Mouse (Mus musculus) 3134 (cell line): ENCODE measurements around the gene Ifi27l2a.

Experiments used
- DNase-seq: peaks from one replicate; pipeline ENCODE4 v3.0.0-alpha.2; 2011; ENCODE audit warnings: low spot score; ENCODE audit not compliant: insufficient read length; ENCODE audit errors: extremely low read depth

The Ifi27l2a gene

DNA sequence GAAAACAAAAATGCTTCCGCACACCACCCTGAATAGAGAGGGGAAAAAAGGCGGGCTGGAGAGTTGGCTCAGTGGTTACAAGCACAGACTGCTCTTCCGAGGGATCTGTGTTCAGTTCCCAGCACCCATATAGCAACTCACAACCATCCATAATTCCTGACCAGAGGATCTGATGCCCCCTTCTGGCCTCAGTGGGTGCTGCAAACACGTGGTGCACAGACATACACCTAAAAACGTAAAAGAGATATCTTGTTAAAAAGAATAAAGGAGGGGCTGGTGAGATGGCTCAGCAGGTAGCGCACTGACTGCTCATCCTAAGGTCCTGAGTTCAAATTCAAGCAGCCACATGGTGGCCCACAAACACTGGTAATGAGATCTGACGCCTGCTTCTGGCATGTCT is 16.8 kb downstream of the Ifi27l2a start:
- no peak for DNase-seq

DNA sequence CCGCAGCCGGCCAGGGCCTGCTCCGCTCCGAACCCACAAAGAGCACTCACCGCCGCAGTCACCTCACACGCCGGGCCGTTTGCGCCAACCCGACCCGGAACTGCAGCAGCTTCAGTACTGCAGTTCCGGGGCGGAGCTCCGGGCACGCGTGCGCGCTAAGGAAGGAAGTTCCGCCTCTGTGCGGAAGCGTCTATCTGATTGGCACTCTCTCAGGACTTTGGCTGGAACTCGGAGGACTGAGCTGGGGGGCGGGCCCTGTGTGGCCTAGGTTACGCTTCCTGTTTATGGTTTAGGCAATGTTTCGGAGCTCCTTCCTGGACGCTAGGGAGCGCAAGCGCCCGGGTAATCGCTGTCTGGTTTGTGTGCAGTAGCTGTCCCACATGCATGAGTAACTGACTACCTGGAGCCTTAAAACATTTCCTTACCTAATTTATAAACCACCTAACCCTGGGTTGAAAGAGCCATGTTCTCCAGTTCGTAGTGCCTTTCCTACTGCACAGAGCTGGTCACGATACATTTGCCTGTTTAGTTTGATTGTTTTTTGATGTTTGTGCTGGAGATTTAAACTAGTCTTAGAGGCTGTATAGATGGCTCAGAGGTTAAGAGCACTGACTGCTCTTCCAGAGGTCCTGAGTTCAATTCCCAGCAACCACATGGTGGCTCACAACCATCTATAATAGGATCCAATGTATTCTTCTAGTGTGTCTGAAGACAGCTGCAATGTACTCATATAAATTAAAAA is 17.6 kb downstream of the Ifi27l2a start, which contains the start of gene Ddx24:
TSS of gene Ddx24 (minus strand) at position 102 of the 742 bp plus-strand sequence.
- peak; percentile 93 for DNase-seq

- no peak for DNase-seq
Observed at GRCm38 (mm10) chr12:103425016-103425728, 18.3 kb downstream of the Ifi27l2a start.

DNA sequence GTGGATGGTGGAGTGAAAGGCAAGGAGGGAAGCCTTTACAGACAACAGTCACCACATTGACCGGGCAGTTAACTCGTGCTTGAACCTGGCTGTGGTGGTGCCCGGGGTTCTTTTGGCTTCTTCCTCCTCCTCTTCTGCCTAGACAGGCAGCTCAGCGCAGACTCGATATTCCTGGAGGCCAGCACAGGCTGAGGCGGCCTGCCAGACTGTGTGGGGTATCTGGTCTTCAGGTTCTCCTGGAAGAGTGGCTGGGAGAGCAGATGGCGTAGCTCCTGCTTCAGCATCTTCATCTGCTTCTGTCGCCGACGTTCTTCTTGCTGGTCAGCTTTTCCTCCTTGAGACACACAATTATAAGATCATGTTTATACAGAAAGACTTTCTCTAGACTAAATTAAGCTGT is 35.3 kb downstream of the Ifi27l2a start:
- DNase-seq = no peak

DNA sequence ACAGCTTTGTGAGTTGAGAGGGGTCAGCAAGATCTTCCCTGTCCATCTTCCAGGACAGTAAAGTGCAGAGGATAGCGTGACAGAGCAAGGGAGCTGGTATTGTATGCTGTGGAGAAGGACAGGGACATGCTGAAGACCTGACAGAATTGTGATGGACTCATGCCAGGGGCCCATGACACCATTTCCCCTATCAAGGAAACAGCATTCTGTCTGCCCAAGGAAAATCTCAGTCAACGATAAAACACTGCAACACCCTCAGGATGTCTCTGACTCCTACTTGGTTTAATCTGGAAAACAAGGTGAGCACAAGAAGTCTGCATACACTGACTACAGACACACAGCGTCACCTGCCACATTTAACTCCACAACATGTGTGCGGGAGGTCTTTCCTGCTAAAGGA is 35.8 kb downstream of the Ifi27l2a start, which contains the start of gene 9330161L09Rik:
TSS of gene 9330161L09Rik (minus strand) at position 101 of the 400 bp plus-strand sequence.
- no peak for DNase-seq

DNA sequence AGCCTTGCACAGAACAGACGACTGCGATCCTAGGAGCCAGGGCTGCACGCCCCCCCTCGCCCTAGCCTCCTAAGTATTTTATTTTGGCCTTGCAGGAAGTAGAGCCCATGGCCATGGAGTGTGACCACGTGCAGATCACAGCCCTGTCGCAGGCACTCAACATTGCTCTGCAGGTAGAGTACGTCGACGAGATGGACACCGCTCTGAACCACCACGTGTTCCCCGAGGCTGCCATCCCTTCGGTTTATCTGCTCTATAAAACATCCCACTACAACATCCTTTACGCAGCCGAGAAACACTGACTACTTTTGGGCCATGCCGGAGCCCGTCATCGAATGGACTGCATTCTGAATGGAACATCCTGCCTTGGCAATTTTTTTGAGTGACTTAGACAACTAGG is 39.3 kb downstream of the Ifi27l2a start:
- DNase-seq = no peak

GRCm38 (mm10) chr12:103396751-103397150 is 46.7 kb downstream of the Ifi27l2a start:
- no peak for DNase-seq

- DNase-seq = no peak
Observed at GRCm38 (mm10) chr12:103395486-103396275, 47.8 kb downstream of the Ifi27l2a start.

DNA sequence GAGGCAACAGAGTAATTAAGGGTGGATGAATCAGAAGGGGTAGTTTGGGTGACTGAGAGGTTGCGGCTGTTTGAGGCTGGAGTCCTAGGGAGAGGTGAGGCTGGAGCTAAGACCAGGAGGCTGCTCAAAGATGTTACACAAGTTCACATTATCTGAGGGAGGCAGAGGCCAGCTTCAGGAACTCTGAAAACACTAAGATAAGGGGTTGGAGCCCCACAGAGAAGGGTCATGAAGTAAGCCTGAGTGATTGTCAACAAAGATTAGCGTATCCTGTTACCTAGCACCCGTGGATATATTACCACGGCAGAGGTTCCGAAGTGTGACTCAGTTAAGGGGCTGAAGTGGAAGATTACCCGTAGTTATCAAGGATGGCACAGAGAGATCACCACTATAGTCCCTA is 50.0 kb downstream of the Ifi27l2a start:
- no peak for DNase-seq
